Mouse (Mus musculus) testis, postnatal 14 days (tissue): ENCODE data around the gene Dync1h1.
"Not testable (repeated sequence)": the region's sequence is repeated elsewhere in the genome, so short reads cannot be mapped to it uniquely, and the experiment has no call there.

Source experiments
- DNase-seq: peaks from one replicate; pipeline ENCODE4 v3.0.0; 2021; ENCODE audit warnings: low spot score

Gene Dync1h1

DNA sequence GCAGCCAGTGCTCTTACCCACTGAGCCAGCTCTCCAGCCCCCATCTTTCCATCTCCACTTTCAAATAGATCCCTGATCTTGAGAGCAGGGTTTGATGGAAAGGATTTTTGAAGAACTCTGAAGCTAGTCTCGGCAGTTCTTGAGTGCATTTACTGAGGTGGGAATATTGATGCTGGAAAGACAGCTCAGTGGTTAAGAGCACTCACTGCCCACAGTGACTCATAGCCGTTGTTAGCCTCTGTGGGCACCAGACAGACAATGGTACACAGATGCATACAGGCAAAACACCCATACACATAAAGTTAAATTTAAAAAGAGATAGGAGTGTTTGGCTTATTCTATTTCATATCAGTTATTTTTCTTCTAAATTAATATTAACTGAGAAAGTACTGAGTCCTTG, 5.4 kb downstream of the Dync1h1 start:
- no peak for DNase-seq

DNA sequence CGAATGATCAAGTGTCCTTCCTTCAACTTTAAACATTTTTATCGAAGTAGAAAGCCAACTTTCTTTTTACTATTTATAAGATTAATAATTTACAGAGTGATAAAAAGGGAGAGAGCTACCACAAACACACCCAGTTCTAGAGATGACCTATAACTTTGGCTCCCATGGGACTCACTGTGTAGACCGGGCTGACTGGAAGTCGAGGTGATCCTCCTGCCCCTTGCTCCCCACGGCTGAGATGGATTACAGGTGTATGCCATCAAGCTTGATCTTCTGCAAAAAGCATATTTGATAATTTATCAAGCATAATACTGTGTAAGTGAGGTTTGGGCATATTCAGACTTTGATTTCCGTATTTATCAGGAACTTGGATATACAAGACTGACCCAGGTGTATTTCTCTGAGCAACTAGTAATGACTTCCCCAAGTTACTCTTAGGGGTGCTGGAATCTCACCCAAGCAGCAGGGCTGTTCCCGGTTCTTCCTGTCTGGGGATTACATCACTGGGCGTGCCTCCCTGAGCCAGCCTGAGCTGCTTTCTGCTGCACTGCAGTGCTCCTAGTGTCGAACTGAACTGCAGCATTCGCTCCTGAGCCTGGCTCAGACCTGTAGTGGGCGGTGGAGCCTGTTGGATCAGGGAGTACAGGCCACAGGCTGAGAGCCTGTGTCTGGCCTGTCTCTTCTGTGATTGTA, 7.4 kb downstream of the Dync1h1 start:
- DNase-seq: peak; percentile 43

DNA sequence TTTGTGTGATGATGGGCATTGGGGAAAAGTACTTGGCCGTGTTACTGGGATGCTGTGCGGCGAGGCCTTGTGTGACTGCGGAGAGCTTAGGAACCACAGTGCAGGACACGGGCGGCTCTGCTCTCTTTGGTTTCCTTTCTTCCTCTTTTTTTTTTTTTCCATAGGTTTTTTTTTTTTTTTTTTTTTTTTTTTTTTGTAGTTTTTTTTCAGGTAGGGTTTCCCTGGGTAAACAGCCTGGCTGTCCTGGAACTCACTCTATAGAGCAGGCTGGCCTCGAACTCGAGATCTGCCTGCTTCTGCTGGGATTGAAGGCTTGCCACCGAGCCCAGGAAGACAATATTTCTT, 7.9 kb downstream of the Dync1h1 start:
- no peak for DNase-seq

- DNase-seq: no peak
Measured at GRCm38 (mm10) chr12:110610713-110611112, 9.5 kb downstream of the Dync1h1 start.

DNA sequence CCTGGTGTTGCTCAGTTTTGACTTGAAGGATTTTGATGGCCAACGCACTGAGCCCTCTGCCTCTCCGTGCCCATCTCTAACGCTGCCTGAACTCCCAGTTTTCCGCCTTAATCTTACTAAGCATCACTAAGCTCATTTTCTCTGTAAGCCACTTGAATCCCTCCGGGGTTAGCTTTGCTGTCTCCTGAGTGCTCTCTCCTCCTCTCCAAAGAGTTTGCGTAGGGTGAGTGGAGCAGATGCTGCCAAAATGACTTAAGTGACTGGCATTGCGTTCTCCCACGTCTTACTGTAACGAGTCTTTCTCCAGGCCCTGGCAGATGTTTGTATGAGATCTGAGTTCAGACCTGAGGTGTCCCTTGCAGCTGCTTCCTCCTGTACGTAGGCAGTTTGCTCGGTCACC, 28.8 kb downstream of the Dync1h1 start:
- no peak for DNase-seq

GRCm38 (mm10) chr12:110636293-110636692, 35.0 kb downstream of the Dync1h1 start:
- no peak for DNase-seq

DNA sequence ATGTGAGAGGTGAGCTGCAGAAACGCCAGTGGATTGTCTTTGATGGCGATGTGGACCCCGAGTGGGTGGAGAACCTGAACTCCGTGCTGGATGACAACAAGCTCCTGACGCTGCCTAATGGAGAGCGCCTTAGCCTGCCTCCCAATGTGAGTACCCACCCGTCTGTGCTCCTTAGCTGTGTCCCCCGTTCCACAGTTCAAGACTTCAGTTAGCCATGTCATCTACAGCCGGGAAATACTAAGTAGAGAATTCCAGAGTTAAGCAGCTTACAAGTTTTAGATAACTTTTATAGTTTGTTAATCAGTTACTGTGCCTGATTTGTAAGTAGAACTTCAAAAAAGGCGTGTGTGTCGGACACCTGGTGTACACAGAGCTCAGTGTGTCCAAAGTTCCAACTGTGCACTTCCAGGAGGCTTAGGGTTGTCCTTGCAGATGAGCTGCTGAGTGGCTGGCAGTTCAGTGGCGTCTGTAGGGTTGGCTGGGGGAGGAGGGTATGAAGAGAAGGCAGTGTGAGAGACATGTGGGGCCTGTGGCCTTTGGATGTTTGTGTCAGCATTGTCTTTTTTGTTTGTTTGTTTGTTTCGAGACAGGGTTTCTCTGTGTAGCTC, 36.4 kb downstream of the Dync1h1 start:
- DNase-seq: no peak

GRCm38 (mm10) chr12:110650241-110650641, 49.0 kb downstream of the Dync1h1 start:
- no peak for DNase-seq

GRCm38 (mm10) chr12:110651464-110651863, 50.2 kb downstream of the Dync1h1 start:
- no peak for DNase-seq

DNA sequence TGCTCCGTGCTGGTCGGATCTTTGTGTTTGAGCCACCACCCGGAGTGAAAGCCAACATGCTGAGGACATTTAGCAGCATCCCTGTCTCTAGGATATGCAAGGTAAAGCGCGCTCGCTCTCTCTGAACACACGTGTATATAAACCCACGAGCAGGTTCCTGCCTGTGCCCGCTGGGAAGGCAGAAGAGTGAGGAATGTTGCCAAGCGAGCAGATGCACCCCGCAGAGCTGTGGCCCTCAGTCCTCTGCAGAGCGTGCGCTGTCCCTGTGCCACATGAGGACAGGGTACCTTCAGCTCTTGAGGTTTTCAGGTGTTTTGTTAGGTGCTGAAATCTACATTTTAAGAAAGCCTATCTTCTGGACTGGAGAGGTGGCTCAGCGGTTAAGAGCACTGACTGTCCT, 60.5 kb downstream of the Dync1h1 start:
- no peak for DNase-seq

GRCm38 (mm10) chr12:110667466-110668077, 66.3 kb downstream of the Dync1h1 start:
- DNase-seq: no peak

GRCm38 (mm10) chr12:110674243-110674642, 73.0 kb downstream of the Dync1h1 start:
- DNase-seq: no peak

DNA sequence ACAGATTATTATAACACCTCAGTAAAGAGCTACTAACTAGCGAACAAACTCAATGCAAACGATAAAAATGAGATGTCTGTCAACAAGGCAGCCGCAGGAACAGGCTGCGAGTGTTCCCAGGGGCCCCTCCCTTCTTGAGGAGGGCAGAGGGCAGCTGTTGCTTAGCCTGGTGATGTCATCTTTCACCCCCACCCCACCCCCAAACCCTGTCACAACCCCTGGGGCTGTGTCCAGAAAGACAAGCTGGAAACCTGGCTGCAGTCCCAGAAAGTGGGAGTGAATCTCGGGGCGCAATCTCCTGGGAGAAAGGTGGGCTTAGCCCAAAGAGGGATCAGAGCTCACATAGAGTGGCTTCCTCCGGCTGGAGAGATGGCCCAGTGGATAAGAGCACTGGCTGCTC, 79.9 kb downstream of the Dync1h1 start:
- no peak for DNase-seq

DNA sequence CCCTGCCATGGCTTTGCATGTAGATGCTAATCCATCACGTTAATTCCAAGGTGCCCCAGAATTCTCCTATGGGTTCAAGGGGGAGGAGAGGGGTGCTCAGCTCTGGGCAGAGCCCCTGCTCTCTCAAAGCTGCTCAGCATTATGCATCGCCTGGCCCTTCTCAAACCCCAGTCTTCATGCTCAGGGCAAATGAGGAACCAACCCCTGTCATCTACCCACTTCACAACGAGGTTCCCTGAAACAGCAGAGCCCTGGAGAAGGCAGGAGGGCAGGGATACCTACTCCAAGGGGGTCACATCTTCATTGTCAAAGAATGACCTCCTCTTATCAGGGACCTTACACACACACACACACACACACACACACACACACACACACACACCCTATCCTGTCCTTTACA, 80.6 kb downstream of the Dync1h1 start:
- DNase-seq: no peak

- no peak for DNase-seq
Measured at GRCm38 (mm10) chr12:110682561-110683299, 81.5 kb downstream of the Dync1h1 start, which contains the start of gene 1700001K19Rik. 1700001K19Rik (minus strand) TSS chr12:110682619.

DNA sequence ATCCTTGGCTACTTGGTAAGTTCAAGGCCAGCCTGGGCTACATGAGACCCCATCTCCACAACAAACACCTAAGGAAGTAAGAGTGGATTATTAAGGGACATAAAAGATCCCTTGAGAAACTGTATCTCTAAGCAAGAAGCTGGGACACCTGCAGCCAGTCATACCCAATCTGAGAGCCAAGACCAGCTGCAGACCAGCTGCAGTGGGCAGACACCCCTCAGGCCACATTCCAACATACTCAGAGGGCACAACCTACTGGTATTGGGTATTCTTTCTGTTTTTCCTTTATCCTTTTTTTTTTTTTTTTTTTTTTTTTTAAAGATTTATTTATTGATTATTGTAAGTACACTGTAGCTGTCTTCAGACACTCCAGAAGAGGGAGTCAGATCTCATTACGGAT, 82.3 kb downstream of the Dync1h1 start:
- DNase-seq: no peak

GRCm38 (mm10) chr12:110687894-110688734, 86.9 kb downstream of the Dync1h1 start:
- DNase-seq: peak; percentile 54

DNA sequence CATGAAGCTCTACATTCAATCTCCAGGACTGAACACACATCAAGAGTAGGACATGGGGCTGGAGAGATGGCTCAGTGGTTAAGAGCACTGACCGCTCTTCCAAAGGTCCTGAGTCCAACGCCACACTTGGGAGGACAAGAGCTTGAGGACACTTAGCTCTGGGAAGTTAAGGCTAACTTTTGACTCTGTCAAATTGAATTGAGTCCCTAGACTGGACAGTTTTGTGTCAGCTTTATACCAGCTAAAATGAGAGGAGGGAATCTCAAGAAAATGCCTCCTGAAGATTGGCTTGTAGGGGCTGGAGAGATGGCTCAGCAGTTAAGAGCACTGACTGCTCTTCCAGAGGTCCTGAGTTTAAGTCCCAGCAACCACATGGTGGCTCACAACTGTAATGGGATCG, 87.7 kb downstream of the Dync1h1 start:
- DNase-seq: not testable (repeated sequence)

- DNase-seq: no peak
Measured at GRCm38 (mm10) chr12:110689919-110690643, 88.8 kb downstream of the Dync1h1 start.

DNA sequence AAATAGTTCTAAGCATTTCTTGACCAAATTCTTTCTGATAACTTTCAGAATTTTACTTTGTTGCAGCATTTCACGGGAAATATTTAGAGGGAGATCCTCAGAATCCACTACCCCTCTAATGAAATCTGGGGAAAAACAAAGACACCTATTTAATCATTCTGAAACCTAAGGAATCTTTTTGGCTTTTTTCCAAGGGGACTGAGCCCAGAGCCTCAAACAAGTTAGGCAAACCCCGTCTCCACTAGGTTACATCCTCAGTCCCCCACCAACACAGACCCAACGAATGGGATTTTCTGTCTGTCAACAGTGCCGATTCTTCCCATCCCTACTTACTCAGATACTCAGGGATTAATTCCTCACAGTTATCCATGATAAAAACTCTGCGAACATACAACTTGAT, 92.1 kb downstream of the Dync1h1 start:
- DNase-seq: not testable (repeated sequence)

- DNase-seq: peak; percentile 72
Measured at GRCm38 (mm10) chr12:110695676-110696171, 94.5 kb downstream of the Dync1h1 start.
